Mouse (Mus musculus): Measurements from ENCODE around the gene Lsm14b.

DNA sequence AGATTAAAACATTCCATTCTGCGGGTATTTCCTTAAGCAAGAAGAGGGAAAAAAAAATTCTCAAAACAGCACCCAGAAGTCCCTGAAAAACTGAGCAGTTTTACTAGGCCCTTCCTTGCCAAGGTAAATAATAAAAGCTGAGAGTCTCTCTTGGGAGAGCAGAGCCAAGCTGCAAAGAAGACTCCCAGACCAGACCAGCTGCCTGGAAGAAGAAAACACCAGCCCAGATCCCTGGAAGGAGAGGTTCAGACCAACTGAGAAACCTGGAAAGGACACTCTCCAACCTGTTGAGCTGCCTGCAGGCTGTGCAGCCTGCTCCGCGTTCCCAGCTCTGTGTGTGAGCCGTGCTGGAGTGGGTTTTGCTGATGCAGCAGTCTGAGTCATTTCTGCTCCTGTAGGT lies 7.2 kb upstream of the Lsm14b start:
- no peak for TF ChIP-seq CTCF (IDR thresholded peaks at IDR 0.05; ENCODE audit: low read depth, low read length)
- TF ChIP-seq POLR2A (IDR thresholded peaks at IDR 0.05; ENCODE audit: insufficient read depth, low read length): no peak
- TF ChIP-seq EP300 (IDR thresholded peaks at IDR 0.05; ENCODE audit: insufficient read depth, low read depth, low read length): no peak

All from ES-Bruce4 (cell line).